Mouse (Mus musculus): ENCODE data around the gene Ankrd13d. TPM values are rescaled to one million over a fixed set of nuclear protein-coding genes. Genes with fewer than 3 reads are reported as not detected.
A peak's percentile ranks its signal among the peaks of the same experiment; 100 is the strongest.

Ankrd13d gene
- total RNA-seq, 2 experiments from 2014 or later = 70.0 to 76.6 TPM

- intact Hi-C loops (cut with DNase I) = loop anchor here (5.0 kb wide), 1 partner anchor 284 kb away; no protein-coding TSS in a partner anchor
- DNase-seq (ENCODE audit: low spot score in 2 of 2) = peak; percentile 95 to 99
These were observed 51.4 kb downstream of the Ankrd13d start, which contains the start of gene Pold4 for GRCm38 (mm10) chr19:4231253-4232185. Gene Pold4 (plus strand): TSS chr19:4231899.

- DNase-seq (ENCODE audit: low spot score in 2 of 2) = peak in 1 of 2 experiments; percentile 15
These were observed 52.5 kb downstream of the Ankrd13d start for GRCm38 (mm10) chr19:4230415-4230814.

GRCm38 (mm10) chr19:4229451-4230076 is 53.4 kb downstream of the Ankrd13d start:
- no peak for DNase-seq (ENCODE audit: low spot score in 2 of 2)
- intact Hi-C loops (cut with DNase I) = loop anchor here (5.0 kb wide), 4 partner anchors 102 to 282 kb away; partner anchors contain the start of genes Aip, Cdk2ap2 and Pitpnm1

More at GRCm38 (mm10) chr19:4230415-4230814, 52.5 kb downstream of the Ankrd13d start:
- intact Hi-C loops (cut with DNase I) = loop anchor here (5.0 kb wide), 1 partner anchor 283 kb away; no protein-coding TSS in a partner anchor

- intact Hi-C loops (cut with DNase I) = loop anchor here (1.0 to 5.0 kb wide), 5 partner anchors 22 to 212 kb away; partner anchors contain the start of genes Aip, Cdk2ap2 and Pitpnm1
- no peak for DNase-seq (ENCODE audit: low spot score in 2 of 2)
These were observed 54.0 kb downstream of the Ankrd13d start for GRCm38 (mm10) chr19:4228891-4229290.

- intact Hi-C loops (cut with DNase I) = loop anchor here (1.0 to 5.0 kb wide), 5 partner anchors 21 to 211 kb away; partner anchors contain the start of genes Aip, Cdk2ap2 and Pitpnm1
These were observed 54.9 kb downstream of the Ankrd13d start for GRCm38 (mm10) chr19:4227894-4228678.

GRCm38 (mm10) chr19:4227446-4227845 is 55.5 kb downstream of the Ankrd13d start:
- DNase-seq (ENCODE audit: low spot score in 2 of 2) = no peak
- intact Hi-C loops (cut with DNase I) = loop anchor here (5.0 kb wide), 3 partner anchors 100 to 210 kb away; partner anchors contain the start of genes Aip, Cdk2ap2 and Pitpnm1

More at GRCm38 (mm10) chr19:4227894-4228678, 54.9 kb downstream of the Ankrd13d start:
- DNase-seq (ENCODE audit: low spot score in 2 of 2) = peak; percentile 70 to 84

- DNase-seq (ENCODE audit: low spot score in 2 of 2) = no peak
- intact Hi-C loops (cut with DNase I) = loop anchor here (5.0 kb wide), 3 partner anchors 99 to 209 kb away; partner anchors contain the start of genes Aip, Cdk2ap2 and Pitpnm1
These were observed 56.2 kb downstream of the Ankrd13d start for GRCm38 (mm10) chr19:4226779-4227178.

GRCm38 (mm10) chr19:4222165-4222564 is 60.8 kb downstream of the Ankrd13d start:
- no peak for DNase-seq (ENCODE audit: low spot score in 2 of 2)
- intact Hi-C loops (cut with DNase I) = no loop called here

- intact Hi-C loops (cut with DNase I) = no loop called here
- DNase-seq (ENCODE audit: low spot score in 2 of 2) = no peak
These were observed 61.8 kb downstream of the Ankrd13d start for GRCm38 (mm10) chr19:4220957-4221743.

- no peak for DNase-seq (ENCODE audit: low spot score in 2 of 2)
- intact Hi-C loops (cut with DNase I) = no loop called here
These were observed 62.5 kb downstream of the Ankrd13d start for GRCm38 (mm10) chr19:4220416-4220815.

Small RNA genes lying within 50 kb of the gene (microRNA-seq; reads per million reads assigned to microRNA genes)
- 5.4 to 5.9 reads per million in 2 experiments for gene Mir6985

Other genes with a start within 250 kb of the Ankrd13d start
- gene Gstp1, start 245.2 kb downstream of the Ankrd13d start, total RNA-seq (2021) = 100 to 1,000 TPM; 266 to 294 TPM
- 10 to 100 TPM; 30.7 to 33.1 TPM for gene Gstp2, start 237.1 kb downstream of the Ankrd13d start, total RNA-seq (2021)
- gene Gstp3, start 223.6 kb downstream of the Ankrd13d start, total RNA-seq (2021) = not detected
- not detected for gene Cabp2, start 201.6 kb downstream of the Ankrd13d start, total RNA-seq (2021)
- 10 to 100 TPM; 31.8 to 35.3 TPM for gene Cdk2ap2, start 186.0 kb downstream of the Ankrd13d start, total RNA-seq (2021)
- gene Pitpnm1, start 183.1 kb downstream of the Ankrd13d start, total RNA-seq (2021) = 100 to 1,000 TPM; 208 to 215 TPM
- 100 to 1,000 TPM; 116 to 118 TPM for gene Aip, start 157.3 kb downstream of the Ankrd13d start, total RNA-seq (2021)
- gene Gpr152, start 143.3 kb downstream of the Ankrd13d start, total RNA-seq (2021) = not detected
- gene Cabp4, start 139.1 kb downstream of the Ankrd13d start, total RNA-seq (2021) = not detected
- gene Coro1b, start 134.5 kb downstream of the Ankrd13d start, total RNA-seq (2021) = 10 to 100 TPM; 75.6 to 82.8 TPM
- gene Ptprcap, start 129.5 kb downstream of the Ankrd13d start, total RNA-seq (2021) = 1 to 10 TPM; 1.1 to 2.0 TPM
- gene Rps6kb2, start 119.8 kb downstream of the Ankrd13d start, total RNA-seq (2021) = 10 to 100 TPM; 28.5 to 32.0 TPM
- gene Carns1, start 107.7 kb downstream of the Ankrd13d start, total RNA-seq (2021) = 1 to 10 TPM; 6.6 to 8.7 TPM
- 1 to 10 TPM; 1.3 to 2.0 TPM for gene Tbc1d10c, start 91.9 kb downstream of the Ankrd13d start, total RNA-seq (2021)
- 100 to 1,000 TPM; 318 to 320 TPM for gene Ppp1ca, start 91.1 kb downstream of the Ankrd13d start, total RNA-seq (2021)
- gene Rad9a, start 81.5 kb downstream of the Ankrd13d start, total RNA-seq (2021) = 1 to 10 TPM; 6.9 to 8.0 TPM
- 1 to 10 TPM in 1 of 2 experiments, under 1 TPM in 1; 0.96 to 1.2 TPM for gene Clcf1, start 68.9 kb downstream of the Ankrd13d start, total RNA-seq (2021)
- gene AC109138.7, start 68.8 kb downstream of the Ankrd13d start, total RNA-seq (2021) = not detected
- 10 to 100 TPM; 14.0 to 18.6 TPM for gene Pold4, start 51.2 kb downstream of the Ankrd13d start, total RNA-seq (2021)
- gene Ssh3, start 14.0 kb downstream of the Ankrd13d start, total RNA-seq (2021) = 10 to 100 TPM; 52.3 to 58.2 TPM
- 100 to 1,000 TPM; 217 to 223 TPM for gene Grk2, start 23.1 kb upstream of the Ankrd13d start, total RNA-seq (2021)
- gene Kdm2a, start 115.1 kb upstream of the Ankrd13d start, total RNA-seq (2021) = 10 to 100 TPM; 71.5 to 75.1 TPM
- gene Rhod, start 156.3 kb upstream of the Ankrd13d start, total RNA-seq (2021) = under 1 TPM; 0.57 to 0.64 TPM
- 10 to 100 TPM; 38.2 to 43.4 TPM for gene Syt12, start 194.3 kb upstream of the Ankrd13d start, total RNA-seq (2021)
- not detected for gene 2010003K11Rik, start 215.4 kb upstream of the Ankrd13d start, total RNA-seq (2021)
- 10 to 100 TPM; 56.9 to 66.3 TPM for gene Pcx, start 227.3 kb upstream of the Ankrd13d start, total RNA-seq (2021)